Mouse (Mus musculus): ENCODE data around the gene Sart3. TPM values are rescaled to one million over a fixed set of nuclear protein-coding genes. Genes with fewer than 3 reads are reported as not detected.

Gene Sart3
- polyA plus RNA-seq, 1 experiment from 2014 or later = 30.5 TPM

DNA sequence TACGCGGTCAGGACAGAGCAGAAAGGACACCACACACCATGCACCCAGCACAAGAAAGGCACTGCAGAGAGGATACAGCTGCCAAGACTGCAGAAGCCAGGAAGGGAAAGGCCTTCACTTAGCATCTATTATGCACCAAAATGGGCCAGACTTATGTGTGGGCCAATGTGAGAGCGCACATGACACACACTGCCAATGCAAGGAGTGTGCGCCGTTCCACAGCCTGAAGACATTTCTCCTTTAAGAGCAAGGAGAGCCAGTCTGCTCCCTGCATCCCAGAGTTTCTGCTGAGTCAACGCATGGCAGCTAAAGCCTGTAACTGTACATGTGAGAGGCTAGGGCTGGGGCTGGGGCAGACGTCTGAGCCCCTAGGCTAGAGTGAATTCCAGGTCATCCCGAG lies 3.5 kb downstream of the Sart3 start:
- Histone ChIP-seq H3K4me1 (ENCODE audit: control insufficient read depth, insufficient read depth, low read length) (peaks cover 10% of the 10 kb centered on the region; the same call in 1 of the 2 replicates), H3K36me3 (ENCODE audit: control insufficient read depth, insufficient read depth, low read length) (peaks cover 22% of the 10 kb centered on the region), H3K4me2 (replicated peaks; ENCODE audit: low read depth, low read length) (no peak overlapping the region), H3K9me3 (ENCODE audit: control insufficient read depth, low read depth, low read length) (no peaks in the 10 kb centered on the region), H3K27me3 (ENCODE audit: control insufficient read depth, insufficient read depth, low read length) (no peaks in the 10 kb centered on the region), H3K4me3 (ENCODE audit: low read depth, low read length) (no peak overlapping the region), H3K9ac (replicated peaks; ENCODE audit: low read depth, low read length) (no peak overlapping the region), H3K27ac (ENCODE audit: low read length) (no peak overlapping the region)
- ATAC-seq (ENCODE audit: insufficient number of reproducible peaks, insufficient read depth, low FRiP score, low read depth) = no peak
- 86% methylated on average over 8 of the region's 8 CpGs for WGBS

DNA sequence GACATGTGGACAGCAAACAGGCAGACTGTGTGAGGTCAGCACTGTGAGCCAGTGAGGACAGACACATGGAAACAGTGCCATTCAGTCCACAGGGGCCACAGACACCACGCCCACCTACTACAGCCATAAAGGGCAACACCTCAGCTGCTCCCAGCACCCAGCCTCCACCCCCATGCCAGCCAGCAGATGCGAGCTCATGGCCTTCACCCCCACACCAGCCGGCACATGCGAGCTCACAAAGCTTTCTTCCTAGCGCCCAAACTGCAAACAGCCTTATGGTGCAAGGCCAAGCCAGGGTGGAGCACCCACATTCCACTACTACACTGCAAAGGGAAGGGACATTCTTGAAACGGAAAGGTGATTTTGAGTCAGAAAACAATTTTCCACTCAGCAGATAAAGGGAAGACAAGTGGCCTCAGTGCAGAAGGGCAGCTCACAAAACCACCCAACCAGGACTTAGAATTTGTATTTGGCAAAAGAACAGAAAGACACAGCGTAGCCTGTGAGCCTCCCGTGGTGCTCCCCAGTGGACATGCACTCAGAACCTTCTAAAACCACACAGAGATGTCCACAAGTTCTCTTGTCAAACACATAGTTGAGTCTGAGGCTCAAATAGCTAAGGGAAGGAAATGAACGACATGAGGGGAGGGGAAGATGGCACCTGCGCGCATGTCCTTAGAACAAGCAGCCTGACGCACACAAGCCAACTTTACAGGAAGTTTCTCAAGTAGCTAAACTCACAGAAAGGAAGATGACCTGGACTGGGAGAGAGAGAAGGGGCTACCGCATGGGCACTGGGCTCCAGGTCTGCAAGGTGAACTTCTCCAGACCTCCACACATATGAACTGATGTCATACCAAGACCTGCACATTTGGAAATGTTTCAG lies 6.4 kb downstream of the Sart3 start:
- Histone ChIP-seq H3K4me1 (ENCODE audit: control insufficient read depth, insufficient read depth, low read length) (peaks cover 10% of the 10 kb centered on the region; the same call in 1 of the 2 replicates), H3K9ac (replicated peaks; ENCODE audit: low read depth, low read length) (no peak overlapping the region), H3K4me3 (ENCODE audit: low read depth, low read length) (no peak overlapping the region), H3K27ac (ENCODE audit: low read length) (no peak overlapping the region), H3K36me3 (ENCODE audit: control insufficient read depth, insufficient read depth, low read length) (peaks cover 48% of the 10 kb centered on the region), H3K4me2 (replicated peaks; ENCODE audit: low read depth, low read length) (no peak overlapping the region), H3K27me3 (ENCODE audit: control insufficient read depth, insufficient read depth, low read length) (no peaks in the 10 kb centered on the region), H3K9me3 (ENCODE audit: control insufficient read depth, low read depth, low read length) (no peaks in the 10 kb centered on the region)
- 89% methylated on average over 13 of the region's 13 CpGs for WGBS
- no peak for ATAC-seq (ENCODE audit: insufficient number of reproducible peaks, insufficient read depth, low FRiP score, low read depth)

DNA sequence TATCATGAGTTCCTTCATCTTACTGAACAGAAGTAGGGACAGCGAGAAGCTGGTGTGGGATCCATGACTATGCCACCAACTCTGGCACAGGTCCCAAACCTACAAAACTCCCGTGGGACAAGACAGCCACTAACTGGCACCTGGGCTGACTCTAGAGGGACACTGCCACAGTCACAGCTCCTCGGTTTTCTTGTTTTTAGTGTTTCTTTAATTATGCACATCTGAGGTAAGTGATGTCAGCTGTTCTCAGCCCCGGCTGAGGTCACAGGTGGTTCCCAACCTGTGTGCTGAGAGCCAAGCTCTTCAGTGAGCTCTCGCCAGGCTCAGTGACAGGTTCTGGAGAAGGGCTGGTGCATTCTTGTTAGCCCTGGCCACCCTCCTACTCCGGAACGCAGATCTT lies 7.9 kb downstream of the Sart3 start:
- Histone ChIP-seq H3K9ac (replicated peaks; ENCODE audit: low read depth, low read length) (no peak overlapping the region), H3K4me3 (ENCODE audit: low read depth, low read length) (no peak overlapping the region), H3K9me3 (ENCODE audit: control insufficient read depth, low read depth, low read length) (no peaks in the 10 kb centered on the region), H3K27me3 (ENCODE audit: control insufficient read depth, insufficient read depth, low read length) (no peaks in the 10 kb centered on the region), H3K4me1 (ENCODE audit: control insufficient read depth, insufficient read depth, low read length) (no peaks in the 10 kb centered on the region), H3K36me3 (ENCODE audit: control insufficient read depth, insufficient read depth, low read length) (peaks cover 60% of the 10 kb centered on the region), H3K4me2 (replicated peaks; ENCODE audit: low read depth, low read length) (no peak overlapping the region), H3K27ac (ENCODE audit: low read length) (no peak overlapping the region)
- WGBS = 89% methylated on average over 7 of the region's 7 CpGs
- no peak for ATAC-seq (ENCODE audit: insufficient number of reproducible peaks, insufficient read depth, low FRiP score, low read depth)

DNA sequence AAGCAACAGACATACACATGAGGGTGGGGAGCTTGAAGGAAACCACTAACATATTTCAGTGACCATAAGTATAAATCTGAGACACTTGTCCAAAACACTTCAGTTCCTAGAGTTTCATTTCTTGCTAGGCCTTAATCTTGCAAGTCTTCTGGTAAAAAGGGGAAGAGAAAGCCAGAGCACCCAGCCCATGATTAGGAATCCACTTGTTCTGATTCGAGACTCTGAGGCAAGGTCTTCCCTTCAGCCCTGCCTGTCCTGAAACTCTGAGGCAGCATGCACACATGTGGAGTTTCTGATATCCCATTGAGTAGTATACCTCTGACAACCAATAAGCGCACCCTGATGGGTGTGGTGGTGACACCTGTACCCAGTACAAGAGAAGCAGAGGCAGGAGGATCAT lies 10.7 kb downstream of the Sart3 start:
- no peak overlapping the region for H3K9ac ChIP-seq (replicated peaks; ENCODE audit: low read depth, low read length)
- ATAC-seq (ENCODE audit: insufficient number of reproducible peaks, insufficient read depth, low FRiP score, low read depth) = no peak
- H3K27me3 ChIP-seq (ENCODE audit: control insufficient read depth, insufficient read depth, low read length) = no peaks in the 10 kb centered on the region
- no peak overlapping the region for H3K27ac ChIP-seq (ENCODE audit: low read length)
- H3K4me1 ChIP-seq (ENCODE audit: control insufficient read depth, insufficient read depth, low read length) = no peaks in the 10 kb centered on the region
- peaks cover 74% of the 10 kb centered on the region for H3K36me3 ChIP-seq (ENCODE audit: control insufficient read depth, insufficient read depth, low read length)
- WGBS = 91% methylated on average over 2 of the region's 2 CpGs
- H3K4me2 ChIP-seq (replicated peaks; ENCODE audit: low read depth, low read length) = no peak overlapping the region
- H3K9me3 ChIP-seq (ENCODE audit: control insufficient read depth, low read depth, low read length) = no peaks in the 10 kb centered on the region
- no peak overlapping the region for H3K4me3 ChIP-seq (ENCODE audit: low read depth, low read length)

DNA sequence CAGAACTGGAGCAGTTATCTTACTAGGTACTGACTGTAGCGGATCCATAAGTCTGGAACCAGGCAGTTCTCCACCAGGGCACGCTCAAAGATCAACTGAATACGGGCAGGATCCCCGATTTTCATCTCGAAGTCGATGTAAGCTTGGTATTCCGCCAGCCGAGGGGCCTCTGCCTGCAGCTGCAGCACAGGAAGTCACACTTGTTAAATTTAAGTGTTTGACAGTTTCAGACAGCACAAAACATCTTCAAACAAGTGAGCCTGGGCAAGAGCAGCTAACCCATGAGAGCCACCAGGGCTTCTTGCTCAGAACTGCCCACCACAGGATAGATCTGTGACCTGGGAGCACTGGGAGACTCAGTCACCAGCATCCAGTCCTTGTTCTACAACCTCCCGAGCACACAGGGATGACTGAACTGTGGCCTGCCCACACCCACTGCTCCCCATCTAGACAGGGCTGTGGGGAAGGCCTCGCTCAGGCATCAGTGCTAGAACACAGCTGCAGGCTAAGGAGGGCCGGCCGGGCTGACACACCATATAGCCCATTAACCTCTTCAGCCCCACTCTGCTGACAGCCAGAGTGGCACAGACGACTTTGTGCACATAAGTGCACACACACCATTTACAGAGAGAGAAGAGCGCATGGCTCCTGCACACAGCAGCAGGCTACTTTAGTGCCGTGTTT lies 16.8 kb downstream of the Sart3 start:
- Histone ChIP-seq H3K9ac (replicated peaks; ENCODE audit: low read depth, low read length) (no peak overlapping the region), H3K4me2 (replicated peaks; ENCODE audit: low read depth, low read length) (no peak overlapping the region), H3K27ac (ENCODE audit: low read length) (no peak overlapping the region), H3K36me3 (ENCODE audit: control insufficient read depth, insufficient read depth, low read length) (peaks cover 93% of the 10 kb centered on the region), H3K4me1 (ENCODE audit: control insufficient read depth, insufficient read depth, low read length) (no peaks in the 10 kb centered on the region), H3K4me3 (ENCODE audit: low read depth, low read length) (no peak overlapping the region), H3K9me3 (ENCODE audit: control insufficient read depth, low read depth, low read length) (no peaks in the 10 kb centered on the region), H3K27me3 (ENCODE audit: control insufficient read depth, insufficient read depth, low read length) (no peaks in the 10 kb centered on the region)
- ATAC-seq (ENCODE audit: insufficient number of reproducible peaks, insufficient read depth, low FRiP score, low read depth) = no peak
- 86% methylated on average over 15 of the region's 15 CpGs for WGBS

DNA sequence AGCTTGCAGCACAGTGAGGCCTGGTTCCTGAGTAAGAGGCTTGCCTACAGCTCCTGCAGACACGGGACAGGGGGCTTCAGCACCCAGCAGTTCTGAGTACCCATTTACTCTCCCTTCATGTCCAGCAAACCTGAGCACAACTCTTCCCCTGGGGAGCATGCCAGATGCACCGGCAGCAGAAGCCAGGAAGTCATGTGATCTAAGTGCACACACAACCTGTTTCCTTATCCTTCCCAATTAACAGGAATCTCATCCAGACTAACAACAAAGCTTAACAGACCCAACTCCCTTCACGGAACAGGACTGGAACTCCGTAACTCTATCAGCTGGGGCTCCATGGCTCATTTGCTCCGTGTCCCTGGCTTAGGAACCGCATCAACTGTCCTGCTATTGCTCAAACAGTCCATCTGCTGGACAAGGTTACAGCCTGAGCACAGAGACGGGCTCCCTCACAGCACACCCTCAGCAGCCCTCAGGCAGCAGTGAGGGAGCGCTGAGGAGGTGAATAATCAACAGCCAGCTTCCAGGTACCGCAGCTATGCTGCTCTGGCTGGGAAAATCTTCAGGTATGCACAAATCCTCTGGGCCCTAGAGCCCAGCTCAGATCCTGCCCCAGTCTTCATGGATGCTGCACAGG lies 20.7 kb downstream of the Sart3 start:
- no peak overlapping the region for H3K4me3 ChIP-seq (ENCODE audit: low read depth, low read length)
- no peak overlapping the region for H3K27ac ChIP-seq (ENCODE audit: low read length)
- no peak overlapping the region for H3K9ac ChIP-seq (replicated peaks; ENCODE audit: low read depth, low read length)
- H3K36me3 ChIP-seq (ENCODE audit: control insufficient read depth, insufficient read depth, low read length) = peaks cover 93% of the 10 kb centered on the region
- no peak for ATAC-seq (ENCODE audit: insufficient number of reproducible peaks, insufficient read depth, low FRiP score, low read depth)
- WGBS = 90% methylated on average over 9 of the region's 9 CpGs
- H3K4me2 ChIP-seq (replicated peaks; ENCODE audit: low read depth, low read length) = no peak overlapping the region
- H3K27me3 ChIP-seq (ENCODE audit: control insufficient read depth, insufficient read depth, low read length) = no peaks in the 10 kb centered on the region
- no peaks in the 10 kb centered on the region for H3K4me1 ChIP-seq (ENCODE audit: control insufficient read depth, insufficient read depth, low read length)
- H3K9me3 ChIP-seq (ENCODE audit: control insufficient read depth, low read depth, low read length) = no peaks in the 10 kb centered on the region

DNA sequence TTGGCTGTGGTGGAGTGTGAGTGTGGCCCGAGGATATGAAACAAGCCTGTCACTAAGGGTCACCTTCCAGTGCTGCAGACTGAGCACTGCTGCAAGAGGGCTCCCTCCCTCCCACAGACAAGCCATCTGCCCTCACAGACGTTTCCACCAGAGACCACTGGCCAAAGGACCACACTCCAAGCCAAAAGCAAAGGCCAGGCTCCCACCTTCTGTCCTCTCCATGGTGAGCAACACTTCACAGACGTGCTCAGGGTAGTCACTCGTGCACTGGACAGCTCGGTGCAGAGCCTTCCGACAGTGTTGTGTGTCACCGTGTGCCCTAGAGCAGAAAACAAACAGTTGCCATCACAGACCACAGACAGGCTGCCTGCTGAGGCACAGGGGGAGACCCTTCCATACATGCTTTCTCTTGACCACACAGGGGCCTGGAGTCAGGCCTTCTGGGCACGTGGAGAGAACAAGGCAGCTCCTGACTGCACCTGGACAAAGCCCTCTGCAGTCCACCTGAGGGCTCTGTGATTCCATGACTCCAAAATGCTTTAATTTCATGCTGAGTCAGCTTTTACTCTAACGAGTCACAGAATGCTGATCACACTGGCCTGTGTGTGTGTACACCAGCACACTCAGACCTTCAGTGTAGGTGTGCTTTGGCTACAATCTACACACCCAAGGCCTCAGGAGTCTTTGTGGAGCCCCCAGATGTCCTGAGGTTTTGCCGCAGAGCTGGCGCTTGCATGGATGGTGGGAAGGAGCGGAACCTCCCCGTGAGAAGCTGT lies 23.6 kb downstream of the Sart3 start:
- H3K4me1 ChIP-seq (ENCODE audit: control insufficient read depth, insufficient read depth, low read length) = no peaks in the 10 kb centered on the region
- no peak overlapping the region for H3K4me3 ChIP-seq (ENCODE audit: low read depth, low read length)
- no peaks in the 10 kb centered on the region for H3K9me3 ChIP-seq (ENCODE audit: control insufficient read depth, low read depth, low read length)
- WGBS = 96% methylated on average over 13 of the region's 13 CpGs
- H3K36me3 ChIP-seq (ENCODE audit: control insufficient read depth, insufficient read depth, low read length) = peaks cover 95% of the 10 kb centered on the region
- H3K27me3 ChIP-seq (ENCODE audit: control insufficient read depth, insufficient read depth, low read length) = no peaks in the 10 kb centered on the region
- ATAC-seq (ENCODE audit: insufficient number of reproducible peaks, insufficient read depth, low FRiP score, low read depth) = no peak
- no peak overlapping the region for H3K27ac ChIP-seq (ENCODE audit: low read length)
- no peak overlapping the region for H3K9ac ChIP-seq (replicated peaks; ENCODE audit: low read depth, low read length)
- no peak overlapping the region for H3K4me2 ChIP-seq (replicated peaks; ENCODE audit: low read depth, low read length)

DNA sequence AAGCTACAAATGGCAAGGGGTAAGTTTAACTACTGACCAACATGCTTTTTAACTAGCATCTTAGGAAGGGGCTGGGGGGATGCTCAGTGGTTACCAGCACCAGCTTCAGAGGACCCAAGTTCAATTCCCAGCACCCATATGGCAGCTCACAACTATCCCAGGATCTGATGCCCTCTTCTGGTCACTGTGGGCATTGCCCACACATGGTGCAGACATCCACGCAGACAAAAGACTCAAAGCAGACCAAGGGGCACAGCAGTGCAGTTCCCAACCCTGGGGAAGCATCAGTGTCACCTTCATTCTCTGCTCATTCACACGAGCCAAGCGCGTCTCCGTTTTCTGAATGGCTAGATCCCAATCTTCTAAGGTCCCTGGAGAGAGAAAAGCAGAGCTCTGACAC lies 24.7 kb downstream of the Sart3 start:
- Histone ChIP-seq H3K9ac (replicated peaks; ENCODE audit: low read depth, low read length) (no peak overlapping the region), H3K4me1 (ENCODE audit: control insufficient read depth, insufficient read depth, low read length) (no peaks in the 10 kb centered on the region), H3K9me3 (ENCODE audit: control insufficient read depth, low read depth, low read length) (no peaks in the 10 kb centered on the region), H3K4me3 (ENCODE audit: low read depth, low read length) (no peak overlapping the region), H3K27me3 (ENCODE audit: control insufficient read depth, insufficient read depth, low read length) (no peaks in the 10 kb centered on the region), H3K27ac (ENCODE audit: low read length) (no peak overlapping the region), H3K4me2 (replicated peaks; ENCODE audit: low read depth, low read length) (no peak overlapping the region), H3K36me3 (ENCODE audit: control insufficient read depth, insufficient read depth, low read length) (peaks cover 94% of the 10 kb centered on the region)
- 92% methylated on average over 5 of the region's 5 CpGs for WGBS
- no peak for ATAC-seq (ENCODE audit: insufficient number of reproducible peaks, insufficient read depth, low FRiP score, low read depth)
